Mouse (Mus musculus) hindbrain, embryonic 12.5 days (tissue): ENCODE data around the gene Oxsr1. TPM values are rescaled to one million over a fixed set of nuclear protein-coding genes. Genes with fewer than 3 reads are reported as not detected.
"Not testable (repeated sequence)": the region's sequence is repeated elsewhere in the genome, so short reads cannot be mapped to it uniquely, and the experiment has no call there.

ENCODE experiments used
- ATAC-seq: fragments of 200-750 bp; cut with Nextera tagmentation; 2 replicates; pipeline ENCODE4 v1.8.0; 2017; ENCODE audit warnings: moderate TSS enrichment; ENCODE audit not compliant: low FRiP score
- H3K27ac ChIP-seq: fragments of 300-500 bp; sonication (generic); 2 replicates; pipeline ENCODE4 v1.5.1; 2016; ENCODE audit warnings: mild to moderate bottlenecking
- H3K27me3 ChIP-seq: fragments of 300-500 bp; sonication (generic); 2 replicates; pipeline ENCODE4 v1.6.1; 2016; ENCODE audit warnings: mild to moderate bottlenecking
- H3K36me3 ChIP-seq: fragments of 300-500 bp; sonication (generic); 2 replicates; pipeline ENCODE4 v1.6.1; 2016; ENCODE audit warnings: mild to moderate bottlenecking
- H3K4me1 ChIP-seq: fragments of 300-500 bp; sonication (generic); 2 replicates; pipeline ENCODE4 v1.6.1; 2016
- H3K4me2 ChIP-seq: fragments of 300-500 bp; sonication (generic); replicated peaks from 2 replicates; pipeline ENCODE4 v1.6.1; 2016; ENCODE audit warnings: mild to moderate bottlenecking
- H3K4me3 ChIP-seq: fragments of 300-500 bp; sonication (generic); 2 replicates; pipeline ENCODE4 v1.5.1; 2016; ENCODE audit warnings: mild to moderate bottlenecking
- H3K9ac ChIP-seq: fragments of 300-500 bp; sonication (generic); 2 replicates; pipeline ENCODE4 v1.6.1; 2016; ENCODE audit warnings: mild to moderate bottlenecking, moderate library complexity
- H3K9me3 ChIP-seq: fragments of 300-500 bp; sonication (generic); replicated peaks from 2 replicates; pipeline ENCODE4 v1.6.1; 2016; ENCODE audit warnings: mild to moderate bottlenecking
- WGBS: fragments of 180-500 bp; shearing (Covaris S2); methylation state at CpG from one replicate; pipeline ENCODE4 v1.1.7; 2016; 5-methylcytosine and 5-hydroxymethylcytosine counted together
- polyA plus RNA-seq: library from polyadenylated mRNA; unstranded; fragments of >200 nt; fragmentation: Nextera tagmentation; extraction: Ambion mirVana; gene quantifications from 2 replicates; pipeline ENCODE4 v1.2.1, GENCODE M21; 2016

Oxsr1 gene
- polyA plus RNA-seq, 1 experiment from 2014 or later = 19.6 TPM

GRCm38 (mm10) chr9:119238796-119239195, 83.4 kb downstream of the Oxsr1 start:
- Histone ChIP-seq H3K4me3 (no peak overlapping the region), H3K36me3 (peaks cover 40% of the 10 kb centered on the region), H3K9ac (no peak overlapping the region), H3K4me2 (no peak overlapping the region), H3K27me3 (no peaks in the 10 kb centered on the region), H3K9me3 (no peaks in the 10 kb centered on the region), H3K27ac (no peak overlapping the region), H3K4me1 (no peaks in the 10 kb centered on the region)
- 88% methylated on average over 4 of the region's 4 CpGs for WGBS
- no peak for ATAC-seq

- Histone ChIP-seq H3K4me2 (no peak overlapping the region), H3K27ac (no peak overlapping the region), H3K9ac (no peak overlapping the region), H3K9me3 (no peaks in the 10 kb centered on the region), H3K4me3 (no peak overlapping the region), H3K27me3 (no peaks in the 10 kb centered on the region), H3K4me1 (no peaks in the 10 kb centered on the region), H3K36me3 (no peaks in the 10 kb centered on the region)
- no peak for ATAC-seq
- 95% methylated on average over 7 of the region's 7 CpGs for WGBS
These were observed 90.7 kb downstream of the Oxsr1 start for GRCm38 (mm10) chr9:119231552-119231951.

DNA sequence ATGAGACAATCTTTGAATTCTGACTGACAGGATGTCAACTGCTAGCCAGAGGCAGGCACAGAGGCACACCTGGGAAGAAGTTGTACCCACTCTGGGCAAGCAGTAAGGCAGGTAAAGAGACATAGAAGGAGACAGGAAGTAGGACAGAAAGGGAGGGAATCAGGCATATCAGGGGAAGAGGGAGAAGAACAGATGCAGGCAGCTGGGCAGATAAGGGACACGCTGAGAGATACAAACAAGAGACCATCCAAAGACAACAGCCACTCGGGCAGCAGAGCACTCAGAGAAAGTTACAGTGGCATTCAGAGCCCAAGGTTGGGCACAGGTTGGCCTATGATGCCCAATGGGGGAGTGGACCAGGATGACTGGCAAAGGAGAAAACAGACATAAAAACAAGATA, 91.4 kb downstream of the Oxsr1 start:
- no peak for ATAC-seq
- peaks cover 4% of the 10 kb centered on the region; the same call in 1 of the 2 replicates for H3K36me3 ChIP-seq
- no peak overlapping the region for H3K4me2 ChIP-seq
- H3K27ac ChIP-seq = no peak overlapping the region
- H3K4me1 ChIP-seq = no peaks in the 10 kb centered on the region
- H3K9ac ChIP-seq = no peak overlapping the region
- WGBS = 93% methylated on average over 2 of the region's 2 CpGs
- no peaks in the 10 kb centered on the region for H3K27me3 ChIP-seq
- no peak overlapping the region for H3K4me3 ChIP-seq
- no peaks in the 10 kb centered on the region for H3K9me3 ChIP-seq

GRCm38 (mm10) chr9:119220249-119220648, 102.0 kb downstream of the Oxsr1 start:
- H3K9me3 ChIP-seq = peaks cover 6% of the 10 kb centered on the region; the same call in 1 of the 2 replicates
- no peak overlapping the region for H3K9ac ChIP-seq
- H3K4me2 ChIP-seq = no peak overlapping the region
- ATAC-seq = no peak
- no peaks in the 10 kb centered on the region for H3K4me1 ChIP-seq
- no peak overlapping the region for H3K27ac ChIP-seq
- peaks cover 28% of the 10 kb centered on the region for H3K36me3 ChIP-seq
- no peak overlapping the region for H3K4me3 ChIP-seq
- WGBS = 93% methylated on average over 4 of the region's 4 CpGs
- H3K27me3 ChIP-seq = no peaks in the 10 kb centered on the region

- Histone ChIP-seq H3K9ac (no peak overlapping the region), H3K27ac (no peak overlapping the region), H3K9me3 (0 out of 2 replicates have a peak, but pooled peaks cover 5% of the 10 kb centered on the region), H3K27me3 (no peaks in the 10 kb centered on the region), H3K4me3 (no peak overlapping the region), H3K36me3 (peaks cover 23% of the 10 kb centered on the region), H3K4me2 (no peak overlapping the region), H3K4me1 (no peaks in the 10 kb centered on the region)
- no peak for ATAC-seq
- WGBS = 86% methylated on average over 2 of the region's 2 CpGs
These were observed 102.6 kb downstream of the Oxsr1 start for GRCm38 (mm10) chr9:119219667-119220066.

- not testable (repeated sequence) for H3K27ac ChIP-seq, H3K9me3 ChIP-seq, H3K9ac ChIP-seq, H3K4me1 ChIP-seq, H3K27me3 ChIP-seq, H3K4me2 ChIP-seq, ATAC-seq, H3K4me3 ChIP-seq, H3K36me3 ChIP-seq
- 95% methylated on average over 2 of the region's 2 CpGs for whole genome bisulfite sequencing
These were observed 106.9 kb downstream of the Oxsr1 start for GRCm38 (mm10) chr9:119215341-119215740.

GRCm38 (mm10) chr9:119214601-119215000, 107.6 kb downstream of the Oxsr1 start:
- no peak overlapping the region for H3K9ac ChIP-seq
- H3K4me3 ChIP-seq = no peak overlapping the region
- H3K9me3 ChIP-seq = no peaks in the 10 kb centered on the region
- H3K4me1 ChIP-seq = no peaks in the 10 kb centered on the region
- no peak overlapping the region for H3K27ac ChIP-seq
- ATAC-seq = no peak
- WGBS = 89% methylated on average over 6 of the region's 6 CpGs
- H3K36me3 ChIP-seq = 0 out of 2 replicates have a peak, but pooled peaks cover 6% of the 10 kb centered on the region
- no peaks in the 10 kb centered on the region for H3K27me3 ChIP-seq
- no peak overlapping the region for H3K4me2 ChIP-seq

DNA sequence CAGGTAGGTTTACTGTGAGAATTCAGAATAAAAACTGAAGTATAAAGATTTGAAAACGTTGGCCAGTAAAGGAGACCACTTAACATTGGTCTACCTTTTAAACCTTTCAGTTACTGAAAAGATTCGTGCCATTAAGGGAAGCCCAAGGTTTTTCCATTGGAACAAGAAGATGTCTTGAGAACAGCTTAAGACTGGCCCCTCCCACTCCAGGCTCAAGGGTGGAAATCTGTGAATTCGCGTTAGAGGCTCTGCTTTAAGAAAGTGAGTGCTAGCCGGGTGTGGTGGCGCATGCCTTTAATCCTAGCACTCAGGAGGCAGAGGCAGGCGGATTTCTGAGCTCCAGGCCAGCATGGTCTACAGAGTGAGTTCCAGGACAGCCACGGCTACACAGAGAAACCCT, 109.2 kb downstream of the Oxsr1 start:
- 75% methylated on average over 8 of the region's 8 CpGs for WGBS
- H3K27ac ChIP-seq = no peak overlapping the region
- ATAC-seq = no peak
- H3K36me3 ChIP-seq = 0 out of 2 replicates have a peak, but pooled peaks cover 4% of the 10 kb centered on the region
- H3K9ac ChIP-seq = no peak overlapping the region
- no peaks in the 10 kb centered on the region for H3K4me1 ChIP-seq
- no peaks in the 10 kb centered on the region for H3K9me3 ChIP-seq
- no peak overlapping the region for H3K4me2 ChIP-seq
- H3K4me3 ChIP-seq = no peak overlapping the region
- no peaks in the 10 kb centered on the region for H3K27me3 ChIP-seq

GRCm38 (mm10) chr9:119208998-119209397, 113.2 kb downstream of the Oxsr1 start, which contains the start of gene Slc22a13:
TSS of gene Slc22a13 (minus strand) at chr9:119209098.
- no peaks in the 10 kb centered on the region for H3K36me3 ChIP-seq
- no peaks in the 10 kb centered on the region for H3K27me3 ChIP-seq
- H3K4me2 ChIP-seq = no peak within 1 kb of the TSS
- no peaks in the 10 kb centered on the region for H3K4me1 ChIP-seq
- peaks cover 5% of the 10 kb centered on the region; the same call in 1 of the 2 replicates for H3K9me3 ChIP-seq
- ATAC-seq = no peak
- H3K9ac ChIP-seq = no peak within 1 kb of the TSS
- no peak within 1 kb of the TSS for H3K27ac ChIP-seq
- H3K4me3 ChIP-seq = no peak within 1 kb of the TSS
- WGBS = 100% methylated on average over 4 of the region's 4 CpGs

- Histone ChIP-seq H3K9ac (no peak overlapping the region), H3K9me3 (peaks cover 5% of the 10 kb centered on the region; the same call in 1 of the 2 replicates)
- no peak for ATAC-seq
These were observed 115.1 kb downstream of the Oxsr1 start for GRCm38 (mm10) chr9:119207113-119207512.

DNA sequence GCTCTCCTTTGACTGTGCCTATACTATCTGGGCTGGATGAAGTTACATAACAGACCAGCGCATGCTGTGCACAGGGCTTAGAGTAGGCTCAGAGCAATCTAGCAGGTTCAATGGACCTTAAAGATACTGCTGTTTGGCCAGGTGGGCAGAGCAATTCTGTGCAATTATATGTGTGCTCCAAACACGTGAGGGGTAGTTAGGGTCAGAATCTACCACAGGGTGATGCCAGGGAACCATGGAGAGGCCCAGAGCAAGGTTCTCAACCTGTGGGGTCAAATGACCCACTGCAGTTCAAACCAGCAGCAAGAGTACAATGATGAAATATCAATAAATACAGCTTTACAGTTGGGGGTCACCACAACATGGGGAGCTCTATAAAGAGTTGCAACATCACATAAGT, 115.6 kb downstream of the Oxsr1 start:
- no peak overlapping the region for H3K4me3 ChIP-seq
- no peak for ATAC-seq
- no peak overlapping the region for H3K27ac ChIP-seq
- H3K36me3 ChIP-seq = no peaks in the 10 kb centered on the region
- no peaks in the 10 kb centered on the region for H3K27me3 ChIP-seq
- H3K4me2 ChIP-seq = no peak overlapping the region
- no peak overlapping the region for H3K9ac ChIP-seq
- H3K4me1 ChIP-seq = no peaks in the 10 kb centered on the region
- H3K9me3 ChIP-seq = peaks cover 5% of the 10 kb centered on the region; the same call in 1 of the 2 replicates
- WGBS = 86% methylated on average over 2 of the region's 2 CpGs

More at GRCm38 (mm10) chr9:119207113-119207512, 115.1 kb downstream of the Oxsr1 start:
- no peak overlapping the region for H3K4me2 ChIP-seq
- no peaks in the 10 kb centered on the region for H3K36me3 ChIP-seq
- H3K4me1 ChIP-seq = no peaks in the 10 kb centered on the region
- no peak overlapping the region for H3K4me3 ChIP-seq
- WGBS = 80% methylated on average over 4 of the region's 4 CpGs
- no peak overlapping the region for H3K27ac ChIP-seq
- H3K27me3 ChIP-seq = no peaks in the 10 kb centered on the region

GRCm38 (mm10) chr9:119205756-119206155, 116.5 kb downstream of the Oxsr1 start:
- H3K9ac ChIP-seq = no peak overlapping the region
- no peak for ATAC-seq
- peaks cover 5% of the 10 kb centered on the region; the same call in 1 of the 2 replicates for H3K9me3 ChIP-seq
- WGBS = 94% methylated on average over 5 of the region's 5 CpGs
- no peak overlapping the region for H3K27ac ChIP-seq
- no peaks in the 10 kb centered on the region for H3K27me3 ChIP-seq
- H3K36me3 ChIP-seq = no peaks in the 10 kb centered on the region
- H3K4me1 ChIP-seq = no peaks in the 10 kb centered on the region
- no peak overlapping the region for H3K4me2 ChIP-seq
- H3K4me3 ChIP-seq = no peak overlapping the region

DNA sequence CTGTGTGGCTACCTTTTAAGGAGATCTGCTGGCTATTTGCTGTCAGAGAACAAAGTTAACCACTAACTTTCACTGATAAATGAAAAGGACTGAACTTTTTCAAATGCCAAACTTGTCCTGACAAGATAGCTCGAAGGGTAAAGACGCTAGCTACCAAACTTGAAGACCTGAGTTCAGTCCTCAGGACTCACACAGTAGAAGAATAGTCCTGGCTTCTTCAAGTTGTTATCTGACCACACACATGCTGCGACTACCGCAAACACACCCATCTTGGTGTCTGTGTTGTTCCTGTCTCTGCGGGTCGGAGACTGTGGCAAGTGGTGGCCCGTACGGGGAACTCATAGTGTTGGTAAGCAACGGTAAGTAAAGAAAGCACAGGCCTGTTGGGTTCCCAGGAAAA, 118.6 kb downstream of the Oxsr1 start:
- WGBS = 99% methylated on average over 9 of the region's 9 CpGs
- no peaks in the 10 kb centered on the region for H3K27me3 ChIP-seq
- H3K9me3 ChIP-seq = peaks cover 5% of the 10 kb centered on the region; the same call in 1 of the 2 replicates
- ATAC-seq = no peak
- H3K27ac ChIP-seq = no peak overlapping the region
- no peak overlapping the region for H3K4me3 ChIP-seq
- no peak overlapping the region for H3K4me2 ChIP-seq
- H3K4me1 ChIP-seq = no peaks in the 10 kb centered on the region
- no peak overlapping the region for H3K9ac ChIP-seq
- H3K36me3 ChIP-seq = no peaks in the 10 kb centered on the region
